Mouse (Mus musculus) frontal cortex, postnatal 25 days (tissue): ENCODE data around the gene Tmem132d.

ENCODE experiments used
- DNase-seq, 2 experiments: peaks; one replicate each; pipeline ENCODE4 v3.0.0; 2022; ENCODE audit warnings: low spot score in 2 of 2

Tmem132d gene

DNA sequence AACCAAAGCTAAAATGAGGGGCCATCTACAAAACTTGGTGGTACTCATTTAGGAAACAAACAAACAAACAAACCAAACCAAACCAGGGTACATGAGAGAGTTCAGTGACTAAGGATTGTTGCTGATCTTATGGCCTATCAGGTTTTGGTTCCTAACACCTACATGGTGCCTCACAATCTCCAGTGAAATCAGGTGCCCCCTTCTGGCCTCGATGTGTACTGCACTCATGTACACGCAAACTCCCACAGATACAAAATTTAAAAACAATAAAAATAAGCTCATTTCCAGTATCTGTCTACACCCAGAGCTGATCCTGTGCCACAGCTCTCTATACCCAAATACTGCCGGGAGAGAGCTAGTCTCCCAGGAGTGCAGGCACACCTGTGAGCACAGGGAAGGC is 495.0 kb downstream of the Tmem132d start:
- DNase-seq, result no peak

GRCm38 (mm10) chr5:127929687-127930086 is 503.2 kb downstream of the Tmem132d start:
- DNase-seq, result no peak

- DNase-seq, result no peak
These were observed 506.2 kb downstream of the Tmem132d start for GRCm38 (mm10) chr5:127926686-127927085.

DNA sequence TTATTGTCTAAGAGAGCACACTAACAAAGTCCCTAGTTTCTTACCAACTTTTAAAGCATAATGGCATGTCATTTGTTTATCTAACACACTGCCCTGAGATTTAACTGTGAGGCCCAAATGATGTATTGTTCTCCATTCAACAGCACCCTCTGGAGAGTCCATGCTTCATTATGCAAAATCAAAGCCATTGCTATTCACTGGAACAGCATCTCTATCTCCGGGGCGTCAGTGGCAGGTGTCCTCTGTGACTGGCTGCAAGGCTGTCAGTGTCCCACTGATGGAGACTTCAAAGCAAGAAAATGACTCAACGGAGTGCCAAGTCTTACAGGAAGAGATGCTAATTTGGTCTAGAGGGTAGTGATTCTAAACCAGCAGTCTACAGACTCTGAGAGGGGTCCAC is 508.8 kb downstream of the Tmem132d start:
- DNase-seq, result no peak

GRCm38 (mm10) chr5:127919171-127919570 is 513.7 kb downstream of the Tmem132d start:
- no peak for DNase-seq

- no peak for DNase-seq
These were observed 514.5 kb downstream of the Tmem132d start for GRCm38 (mm10) chr5:127918376-127918775.

DNA sequence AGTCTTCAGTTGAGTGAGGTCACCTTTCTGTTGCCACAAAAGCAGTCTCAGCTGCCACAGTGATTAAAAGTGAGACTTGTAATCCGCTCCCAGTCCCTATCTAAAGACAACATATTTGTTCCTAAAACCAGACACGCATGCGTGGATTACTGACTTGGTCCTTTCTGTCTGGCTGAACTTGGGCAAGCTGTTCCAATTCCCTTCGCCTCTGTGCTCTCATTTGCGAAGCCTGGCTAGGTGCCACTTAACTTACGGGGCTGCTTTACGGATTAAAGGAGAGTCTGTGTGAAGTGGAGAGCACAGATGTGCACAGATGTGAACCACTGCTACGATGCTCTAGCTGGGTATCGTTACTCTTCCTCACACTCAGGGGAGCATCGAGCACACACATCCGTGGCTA is 518.7 kb downstream of the Tmem132d start:
- no peak for DNase-seq

DNA sequence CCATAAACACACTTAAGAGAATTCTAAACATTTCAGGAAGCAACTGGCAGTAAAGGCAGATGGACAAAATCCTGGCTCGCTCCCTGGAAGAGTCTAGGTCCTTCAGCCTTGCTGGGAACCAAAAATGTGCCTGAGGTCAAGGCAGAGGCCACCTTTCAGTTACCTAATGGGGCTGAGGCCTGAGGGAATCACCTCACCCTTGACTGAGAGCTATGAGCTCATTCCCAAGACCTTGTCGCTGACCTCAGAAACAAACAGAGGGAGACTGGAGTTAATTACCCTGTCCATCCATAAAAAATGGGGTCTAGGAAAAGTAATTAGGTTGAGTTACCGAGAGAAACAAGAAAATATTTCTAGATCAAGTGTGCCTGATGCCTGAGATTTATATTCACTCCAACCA is 521.3 kb downstream of the Tmem132d start:
- no peak for DNase-seq

- no peak for DNase-seq
These were observed 522.5 kb downstream of the Tmem132d start for GRCm38 (mm10) chr5:127910356-127910755.

- no peak for DNase-seq
These were observed 537.7 kb downstream of the Tmem132d start for GRCm38 (mm10) chr5:127895176-127895575.

DNA sequence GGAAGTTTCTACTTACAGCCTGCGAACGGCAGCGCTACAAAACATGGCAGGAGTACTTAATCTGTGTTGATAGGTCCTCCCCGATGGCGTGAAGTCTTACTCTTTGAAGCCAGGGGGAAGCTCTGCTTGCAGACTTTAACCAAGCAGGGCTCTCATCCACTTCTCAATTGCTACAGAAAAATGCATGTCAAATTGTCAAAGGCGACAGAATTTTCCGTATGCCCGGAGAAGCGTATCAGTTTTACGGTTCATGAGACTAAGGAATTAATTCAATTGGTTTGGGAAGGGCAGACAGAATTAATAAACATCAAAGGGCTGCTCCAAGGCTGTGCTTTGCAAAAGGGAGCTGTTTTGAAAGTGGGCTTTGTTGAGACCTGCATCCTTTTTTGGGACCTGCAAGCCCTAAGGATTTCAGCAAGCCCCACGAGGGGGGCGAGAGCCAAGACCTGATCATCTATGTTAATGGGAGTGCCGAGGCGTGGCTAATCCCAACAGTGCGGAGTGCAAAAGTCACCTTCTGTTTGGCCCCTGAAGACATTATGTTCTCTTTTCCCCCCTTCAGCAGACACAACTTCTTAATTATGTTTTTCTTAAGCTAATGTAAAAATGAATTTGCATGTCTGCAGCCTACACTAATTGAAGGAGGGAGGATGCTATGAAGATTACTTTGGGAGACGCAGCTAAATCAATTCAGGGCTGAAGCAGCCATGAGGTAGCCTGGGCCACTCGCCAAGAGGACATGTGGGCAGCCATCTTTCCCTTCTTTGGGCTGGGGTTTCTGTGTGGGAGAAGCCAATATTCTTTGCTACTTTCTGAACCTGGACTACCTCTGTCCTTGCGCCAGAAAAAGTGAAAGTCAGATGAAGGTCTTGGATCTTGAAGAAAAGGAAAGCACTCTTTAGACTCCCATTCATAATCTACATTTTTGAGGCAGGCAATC is 547.0 kb downstream of the Tmem132d start:
- DNase-seq, result no peak

DNA sequence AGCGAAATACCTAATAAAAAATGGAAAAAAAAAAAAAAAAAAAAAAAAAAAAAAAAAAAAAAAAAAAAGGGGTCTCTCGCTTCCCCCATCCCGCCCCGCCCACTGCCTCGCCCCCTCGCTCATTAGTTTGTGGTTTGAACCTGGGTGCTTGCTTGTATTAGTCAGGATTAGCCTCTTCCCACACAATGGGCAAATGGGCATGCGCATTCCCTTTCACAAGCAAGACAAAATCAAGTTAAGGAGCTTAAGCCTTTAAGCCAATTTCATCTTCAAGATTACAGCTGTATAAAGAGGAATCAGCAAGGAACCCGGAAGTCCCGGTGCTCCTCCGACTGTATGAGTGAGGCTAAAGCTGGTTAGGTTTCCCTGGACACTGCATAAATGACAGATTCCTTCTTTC is 549.9 kb downstream of the Tmem132d start:
- DNase-seq, result no peak

GRCm38 (mm10) chr5:127874461-127874860 is 558.4 kb downstream of the Tmem132d start:
- no peak for DNase-seq

DNA sequence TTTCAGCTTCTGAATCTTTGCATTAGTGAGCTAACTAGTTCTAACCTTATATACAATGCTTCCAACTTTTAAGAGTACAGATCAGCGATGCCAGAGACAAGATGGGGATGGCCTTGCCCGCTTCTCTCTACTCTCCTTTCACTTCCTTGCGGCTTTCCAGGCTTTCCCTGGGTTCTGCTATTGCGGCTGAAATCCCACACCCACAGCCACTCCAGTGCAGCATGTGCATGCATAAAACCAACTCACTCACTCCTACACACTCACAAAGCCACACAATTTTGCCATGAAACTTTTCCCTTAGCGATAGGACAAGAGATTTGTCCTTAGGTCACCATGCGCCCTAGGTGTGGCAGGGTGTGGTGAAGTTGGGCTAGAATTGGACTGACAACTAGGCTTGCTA is 567.7 kb downstream of the Tmem132d start:
- no peak for DNase-seq

GRCm38 (mm10) chr5:127859719-127860118 is 573.2 kb downstream of the Tmem132d start:
- DNase-seq, result no peak

GRCm38 (mm10) chr5:127852305-127852704 is 580.6 kb downstream of the Tmem132d start:
- no peak for DNase-seq

DNA sequence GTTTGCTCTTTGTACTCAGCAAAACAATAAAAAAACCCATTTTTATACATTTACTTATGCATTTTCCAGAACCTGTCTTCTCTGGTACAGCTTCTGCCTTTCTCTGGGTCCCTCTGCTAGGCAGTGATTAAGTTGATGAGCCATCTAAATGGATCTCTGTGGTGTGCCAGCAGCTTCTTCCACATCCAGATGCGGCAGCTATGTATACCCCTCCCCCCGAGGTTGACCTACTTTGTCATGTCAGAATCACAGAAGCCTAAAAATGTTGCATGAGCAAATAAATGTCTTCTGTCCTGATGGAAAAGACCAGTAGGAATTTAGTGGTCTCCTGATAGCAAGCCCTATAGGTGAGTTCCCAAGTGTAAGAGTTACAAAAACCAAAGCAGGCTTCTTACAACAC is 601.1 kb downstream of the Tmem132d start:
- no peak for DNase-seq

DNA sequence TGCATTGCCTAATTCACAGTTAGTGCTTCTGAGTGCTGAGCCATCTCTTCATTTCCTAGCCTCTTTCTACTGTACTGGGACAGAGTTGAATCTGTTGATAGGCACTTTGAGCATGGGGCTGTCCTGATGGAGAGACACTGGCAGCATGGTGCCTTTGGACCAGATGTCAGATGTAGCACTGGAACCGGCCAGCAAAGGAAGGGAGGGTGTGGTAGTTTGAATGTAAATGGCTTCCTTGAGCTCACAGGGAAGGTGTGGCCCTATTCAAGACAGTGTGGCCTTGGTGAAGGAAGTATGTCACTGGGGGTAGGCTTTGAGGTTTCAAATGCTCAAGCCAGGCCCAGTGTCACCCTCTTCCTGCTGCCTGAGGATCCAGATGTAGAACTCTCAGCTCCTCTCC is 602.0 kb downstream of the Tmem132d start:
- no peak for DNase-seq

DNA sequence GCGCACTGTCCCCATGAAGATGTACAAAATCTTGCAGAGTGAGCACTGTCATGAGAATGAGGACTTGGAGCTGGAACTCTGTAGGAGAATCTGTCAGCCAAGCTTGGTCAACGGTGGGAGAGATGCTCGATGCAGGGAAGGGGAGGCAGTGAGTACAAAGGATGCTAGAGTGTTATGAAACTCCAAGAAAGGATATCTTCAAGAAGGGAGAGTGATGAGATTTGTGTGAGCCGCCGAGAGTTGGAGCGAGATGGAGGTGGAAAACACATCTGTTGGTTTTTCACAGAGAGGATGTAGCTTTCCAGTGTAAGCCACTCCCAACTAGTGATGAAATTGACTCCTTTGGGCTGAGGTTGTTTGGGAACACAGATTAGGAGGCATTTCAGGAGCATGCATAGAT is 604.1 kb downstream of the Tmem132d start:
- no peak for DNase-seq

DNA sequence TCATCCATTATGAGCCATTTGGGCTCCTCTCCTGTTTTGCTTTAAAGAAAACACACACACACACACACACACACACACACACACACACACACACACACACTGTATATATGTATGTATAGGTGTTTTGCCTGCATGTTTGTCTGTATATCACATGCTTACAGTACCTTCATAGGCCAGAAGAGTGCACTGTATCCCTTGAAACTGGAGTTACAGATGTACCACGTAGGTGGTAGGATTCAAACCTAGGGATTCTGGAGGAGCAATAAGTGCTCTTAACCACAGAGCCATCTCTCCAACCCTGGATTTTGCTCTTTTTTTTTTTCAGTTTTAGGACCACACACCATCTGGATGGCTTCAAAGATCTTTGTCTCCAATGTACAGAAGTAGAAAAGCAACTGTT is 610.9 kb downstream of the Tmem132d start:
- no peak for DNase-seq

- no peak for DNase-seq
These were observed 617.6 kb downstream of the Tmem132d start for GRCm38 (mm10) chr5:127815292-127815691.

- DNase-seq, result no peak
These were observed 625.5 kb downstream of the Tmem132d start for GRCm38 (mm10) chr5:127807419-127807818.

- DNase-seq, result no peak
These were observed 626.0 kb downstream of the Tmem132d start for GRCm38 (mm10) chr5:127806850-127807249.

DNA sequence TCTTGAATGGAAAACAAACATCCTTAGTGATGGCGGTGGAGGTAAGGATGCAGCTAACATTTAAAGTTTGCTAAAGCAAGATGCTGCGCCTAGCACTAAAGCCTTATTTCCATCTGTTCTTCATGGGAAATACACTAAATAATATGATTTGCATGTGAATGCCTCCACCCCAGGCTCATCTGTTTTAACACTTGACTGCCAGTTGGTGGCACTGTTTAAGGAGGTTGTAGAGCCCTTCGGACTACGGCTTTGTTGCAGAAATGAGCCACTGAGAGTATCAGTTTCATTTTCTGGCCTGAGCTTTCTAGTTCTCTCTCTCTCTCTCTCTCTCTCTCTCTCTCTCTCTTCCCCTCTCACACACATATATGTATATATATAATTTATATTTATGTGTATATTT is 632.0 kb downstream of the Tmem132d start:
- no peak for DNase-seq
